Mouse (Mus musculus) forebrain, postnatal 0 days (tissue): ENCODE measurements around the gene Gng7. TPM values are rescaled to one million over a fixed set of nuclear protein-coding genes. Genes with fewer than 3 reads are reported as not detected.

Source experiments
- ATAC-seq: fragments of 200-750 bp; cut with Nextera tagmentation; 2 replicates; pipeline ENCODE4 v1.8.0; 2017; ENCODE audit warnings: mild to moderate bottlenecking, moderate library complexity
- DNase-seq: peaks from one replicate; pipeline ENCODE4 v3.0.0-alpha.2; 2015
- H3K27ac ChIP-seq: fragments of 300-500 bp; sonication (generic); 2 replicates; pipeline ENCODE4 v1.5.1; 2014; ENCODE audit warnings: low read depth, mild to moderate bottlenecking, antibody characterized with exemption, low read length, moderate library complexity, mixed read lengths
- H3K27me3 ChIP-seq: fragments of 300-500 bp; sonication (generic); 2 replicates; pipeline ENCODE4 v1.6.1; 2014; ENCODE audit warnings: mild to moderate bottlenecking, low read length, mixed read lengths; ENCODE audit not compliant: insufficient read depth
- H3K36me3 ChIP-seq: fragments of 300-500 bp; sonication (generic); 2 replicates; pipeline ENCODE4 v1.6.1; 2014; ENCODE audit warnings: mild to moderate bottlenecking, moderate library complexity; ENCODE audit not compliant: insufficient read depth
- H3K4me1 ChIP-seq: fragments of 300-500 bp; sonication (generic); 2 replicates; pipeline ENCODE4 v1.6.1; 2014; ENCODE audit warnings: antibody characterized with exemption; ENCODE audit not compliant: insufficient read depth
- H3K4me2 ChIP-seq: fragments of 300-500 bp; sonication (generic); 2 replicates; pipeline ENCODE4 v1.6.1; 2014; ENCODE audit warnings: low read depth, mild to moderate bottlenecking, moderate library complexity
- H3K4me3 ChIP-seq: fragments of 300-500 bp; sonication (generic); 2 replicates; pipeline ENCODE4 v1.5.1; 2014; ENCODE audit warnings: low read depth, low read length, mixed read lengths
- H3K9ac ChIP-seq: fragments of 300-500 bp; sonication (generic); 2 replicates; pipeline ENCODE4 v1.6.1; 2014; ENCODE audit warnings: mild to moderate bottlenecking
- H3K9me3 ChIP-seq: fragments of 300-500 bp; sonication (generic); 2 replicates; pipeline ENCODE4 v1.6.1; 2016; ENCODE audit warnings: low read length
- CTCF ChIP-seq: sonication (generic); IDR thresholded peaks from 2 replicates; pipeline ENCODE4 v1.5.1; 2016; ENCODE audit warnings: antibody characterized with exemption, control low read depth, low read depth
- WGBS: fragments of 180-500 bp; shearing (Covaris S2); extraction: QIAGEN DNeasy Blood & Tissue Kit; methylation state at CpG from one replicate; pipeline ENCODE4 v1.1.7; 2014; 5-methylcytosine and 5-hydroxymethylcytosine counted together
- polyA plus RNA-seq: library from polyadenylated mRNA; unstranded; fragments of >200 nt; fragmentation: Nextera tagmentation; extraction: Ambion mirVana; gene quantifications from 2 replicates; pipeline ENCODE4 v1.2.1, GENCODE M21; 2015
- total RNA-seq: library from RNA; depleted of rRNA; stranded (reverse); fragments of >200 nt; gene quantifications from 2 replicates; pipeline ENCODE4 v1.2.3, GENCODE M21; 2014

The Gng7 gene
- total and polyA plus RNA-seq, 2 experiments from 2014 or later: 64.5 to 85.7 TPM

GRCm38 (mm10) chr10:80966296-80966695 is 48.4 kb downstream of the Gng7 start:
- no peaks in the 10 kb centered on the region for H3K27me3 ChIP-seq
- H3K4me3 ChIP-seq: no peak overlapping the region
- no peaks in the 10 kb centered on the region for H3K9me3 ChIP-seq
- no peak overlapping the region for H3K27ac ChIP-seq
- no peak for TF ChIP-seq CTCF
- no peak for DNase-seq
- WGBS: 71% methylated on average over 12 of the region's 12 CpGs
- H3K4me1 ChIP-seq: no peaks in the 10 kb centered on the region
- no peaks in the 10 kb centered on the region for H3K36me3 ChIP-seq
- no peak overlapping the region for H3K4me2 ChIP-seq
- ATAC-seq: no peak
- H3K9ac ChIP-seq: no peak overlapping the region

GRCm38 (mm10) chr10:80963031-80963975 is 51.4 kb downstream of the Gng7 start:
- H3K4me3 ChIP-seq: no peak overlapping the region
- H3K36me3 ChIP-seq: no peaks in the 10 kb centered on the region
- H3K9me3 ChIP-seq: no peaks in the 10 kb centered on the region
- TF ChIP-seq CTCF: no peak
- ATAC-seq (no peak), DNase-seq (no peak)
- no peak overlapping the region for H3K4me2 ChIP-seq
- no peak overlapping the region for H3K9ac ChIP-seq
- H3K27ac ChIP-seq: no peak overlapping the region
- 52% methylated on average over 12 of the region's 12 CpGs for WGBS
- H3K4me1 ChIP-seq: no peaks in the 10 kb centered on the region
- H3K27me3 ChIP-seq: no peaks in the 10 kb centered on the region

GRCm38 (mm10) chr10:80962585-80962984 is 52.2 kb downstream of the Gng7 start:
- Histone ChIP-seq H3K9me3 (no peaks in the 10 kb centered on the region), H3K27ac (no peak overlapping the region), H3K4me1 (no peaks in the 10 kb centered on the region), H3K4me2 (no peak overlapping the region), H3K4me3 (no peak overlapping the region), H3K36me3 (no peaks in the 10 kb centered on the region), H3K27me3 (no peaks in the 10 kb centered on the region), H3K9ac (no peak overlapping the region)
- whole genome bisulfite sequencing: 59% methylated on average over 5 of the region's 5 CpGs
- DNase-seq (no peak), ATAC-seq (peak; percentile 26; the same call in 1 of the 2 replicates)
- no peak for TF ChIP-seq CTCF

- no peak overlapping the region for H3K4me3 ChIP-seq
- WGBS: 52% methylated on average over 10 of the region's 10 CpGs
- DNase-seq: no peak
- ATAC-seq: no peak
- H3K27me3 ChIP-seq: no peaks in the 10 kb centered on the region
- no peak overlapping the region for H3K4me2 ChIP-seq
- no peak overlapping the region for H3K27ac ChIP-seq
- H3K4me1 ChIP-seq: no peaks in the 10 kb centered on the region
- H3K36me3 ChIP-seq: no peaks in the 10 kb centered on the region
- no peak for TF ChIP-seq CTCF
- no peaks in the 10 kb centered on the region for H3K9me3 ChIP-seq
- H3K9ac ChIP-seq: no peak overlapping the region
These were observed 52.7 kb downstream of the Gng7 start for GRCm38 (mm10) chr10:80962051-80962472.

- Histone ChIP-seq H3K27me3 (no peaks in the 10 kb centered on the region), H3K4me3 (no peak overlapping the region), H3K4me1 (no peaks in the 10 kb centered on the region), H3K9ac (no peak overlapping the region), H3K36me3 (no peaks in the 10 kb centered on the region), H3K9me3 (no peaks in the 10 kb centered on the region), H3K4me2 (no peak overlapping the region), H3K27ac (no peak overlapping the region)
- DNase-seq (no peak), ATAC-seq (no peak)
- peak; percentile 49 for TF ChIP-seq CTCF
- 15% methylated on average over 14 of the region's 16 CpGs for WGBS
These were observed 53.9 kb downstream of the Gng7 start for GRCm38 (mm10) chr10:80960551-80961508.

- no peak overlapping the region for H3K9ac ChIP-seq
- H3K4me2 ChIP-seq: no peak overlapping the region
- ATAC-seq: no peak
- H3K27me3 ChIP-seq: no peaks in the 10 kb centered on the region
- no peak overlapping the region for H3K4me3 ChIP-seq
- H3K9me3 ChIP-seq: no peaks in the 10 kb centered on the region
- no peak for TF ChIP-seq CTCF
- no peaks in the 10 kb centered on the region for H3K4me1 ChIP-seq
- H3K36me3 ChIP-seq: no peaks in the 10 kb centered on the region
- DNase-seq: no peak
- WGBS: 93% methylated on average over 5 of the region's 5 CpGs
- H3K27ac ChIP-seq: no peak overlapping the region
These were observed 55.6 kb downstream of the Gng7 start for GRCm38 (mm10) chr10:80958979-80959637.
